Mouse (Mus musculus): Measurements from ENCODE around the gene Arrdc5.
A peak's percentile ranks its signal among the peaks of the same experiment; 100 is the strongest.

DNA sequence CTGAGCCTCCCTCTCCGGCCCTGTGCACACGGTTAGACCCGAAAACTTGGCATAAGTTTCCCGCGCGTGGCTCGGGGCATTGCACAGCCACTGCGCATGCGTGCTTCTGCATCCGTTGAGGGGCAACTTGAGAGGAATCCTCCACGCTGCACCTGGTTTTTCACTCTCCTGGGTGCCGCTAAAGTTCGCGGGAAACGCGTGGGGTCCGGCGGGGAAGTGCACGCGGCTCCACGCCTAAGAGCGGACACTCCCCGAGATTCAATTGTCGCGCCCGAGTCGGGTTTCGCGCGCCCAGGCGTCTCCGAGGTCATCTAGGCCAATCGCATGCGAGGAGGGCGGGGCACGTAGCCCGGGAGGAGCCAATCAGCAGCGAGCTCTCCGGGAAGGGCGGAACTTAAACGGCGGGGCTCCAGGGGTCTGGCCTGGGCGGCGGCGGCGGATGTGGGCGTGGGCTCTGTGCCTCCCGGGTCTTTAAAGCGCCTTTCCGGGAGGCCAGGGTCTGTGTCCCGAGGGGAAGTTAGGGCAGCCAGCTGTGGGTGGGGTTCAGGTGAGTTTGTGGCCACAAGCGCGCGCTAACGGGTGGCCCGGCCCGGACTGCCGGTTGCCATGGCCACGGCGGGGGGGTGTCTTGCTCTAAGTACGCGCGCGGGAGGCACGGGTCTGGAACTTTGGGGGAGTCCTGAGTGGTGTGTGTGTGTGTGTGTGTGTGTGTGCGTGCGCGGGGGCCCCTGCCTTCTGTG, 3.9 kb upstream of the Arrdc5 start:
- TF ChIP-seq CTCF (IDR thresholded peaks at IDR 0.05; ENCODE audit: control insufficient read depth, insufficient read depth, insufficient replicate concordance, low read depth, low read length) (no peak), POLR2A (IDR thresholded peaks at IDR 0.05; ENCODE audit: control insufficient read depth, low read depth, low read length) (peak; percentile 10; the same call in 1 of the 2 replicates)

All from testis, adult 2 months (tissue).